Mouse (Mus musculus) erythroblast, embryonic 14.5 days (primary cell): Measurements from ENCODE around the gene Gm10337.

Experiments
- GATA1 ChIP-seq: IDR thresholded peaks from 2 replicates; pipeline ENCODE4 v1.6.1; 2012; ENCODE audit warnings: low read length, inconsistent platforms, mixed read lengths
- TAL1 ChIP-seq: IDR thresholded peaks from 3 replicates; pipeline ENCODE4 v1.6.1; 2012; ENCODE audit warnings: low read length, inconsistent platforms, mixed read lengths

DNA sequence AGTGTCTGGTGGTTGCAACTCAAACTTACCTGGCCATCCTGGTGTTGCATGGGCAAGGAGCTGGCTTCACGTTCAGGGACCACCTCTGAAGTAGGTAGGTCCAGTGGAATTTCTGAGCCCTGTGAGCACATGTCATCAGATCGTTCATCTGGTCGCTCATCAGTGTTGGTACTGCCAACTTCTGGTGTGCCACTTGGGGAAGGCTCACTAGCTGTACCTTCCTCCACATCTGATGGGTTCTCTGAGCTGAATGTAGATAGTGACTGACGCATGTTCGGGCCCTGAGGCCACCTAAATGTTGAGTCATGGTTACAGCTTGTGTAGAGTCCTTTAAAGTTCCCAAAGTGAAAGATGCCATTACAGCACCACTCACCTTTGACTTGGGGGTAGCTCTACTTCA lies 3.0 kb upstream of the Gm10337 start:
- TF ChIP-seq TAL1 = no peak
- TF ChIP-seq GATA1 = no peak
